Mouse (Mus musculus) neural tube, embryonic 11.5 days (tissue): ENCODE results near the gene Mecom. TPM values are rescaled to one million over a fixed set of nuclear protein-coding genes. Genes with fewer than 3 reads are reported as not detected.
A peak's percentile ranks its signal among the peaks of the same experiment; 100 is the strongest.
"Not testable (repeated sequence)": the region's sequence is repeated elsewhere in the genome, so short reads cannot be mapped to it uniquely, and the experiment has no call there.

Experiments
- ATAC-seq: fragments of 200-750 bp; cut with Nextera tagmentation; 2 replicates; pipeline ENCODE4 v1.8.0; 2017; ENCODE audit warnings: moderate number of reproducible peaks, mild to moderate bottlenecking, moderate TSS enrichment, moderate library complexity; ENCODE audit not compliant: insufficient read depth, low FRiP score, low TSS enrichment
- DNase-seq: peaks from one replicate; pipeline ENCODE4 v3.0.0-alpha.2; 2015; ENCODE audit warnings: low spot score
- H3K27ac ChIP-seq: fragments of 300-500 bp; sonication (generic); 2 replicates; pipeline ENCODE4 v1.5.1; 2014; ENCODE audit warnings: low read depth, mild to moderate bottlenecking, low read length
- H3K27me3 ChIP-seq: fragments of 300-500 bp; sonication (generic); 2 replicates; pipeline ENCODE4 v1.6.1; 2014; ENCODE audit warnings: mild to moderate bottlenecking, low read length, mixed read lengths; ENCODE audit not compliant: control insufficient read depth, insufficient read depth
- H3K36me3 ChIP-seq: fragments of 300-500 bp; sonication (generic); 2 replicates; pipeline ENCODE4 v1.6.1; 2014; ENCODE audit warnings: mild to moderate bottlenecking, low read length, moderate library complexity, mixed read lengths; ENCODE audit not compliant: control insufficient read depth, insufficient read depth
- H3K4me1 ChIP-seq: fragments of 300-500 bp; sonication (generic); 2 replicates; pipeline ENCODE4 v1.6.1; 2014; ENCODE audit warnings: low read length, mixed read lengths; ENCODE audit not compliant: control insufficient read depth, insufficient read depth
- H3K4me2 ChIP-seq: fragments of 300-500 bp; sonication (generic); 2 replicates; pipeline ENCODE4 v1.6.1; 2014; ENCODE audit warnings: low read depth, mild to moderate bottlenecking, moderate library complexity
- H3K4me3 ChIP-seq: fragments of 300-500 bp; sonication (generic); 2 replicates; pipeline ENCODE4 v1.5.1; 2014; ENCODE audit warnings: low read depth, low read length
- H3K9ac ChIP-seq: fragments of 300-500 bp; sonication (generic); 2 replicates; pipeline ENCODE4 v1.6.1; 2014; ENCODE audit warnings: mild to moderate bottlenecking, low read length
- H3K9me3 ChIP-seq: fragments of 300-500 bp; sonication (generic); 2 replicates; pipeline ENCODE4 v1.6.1; 2016; ENCODE audit warnings: low read length; ENCODE audit not compliant: control insufficient read depth
- WGBS: fragments of 180-500 bp; shearing (Covaris S2); extraction: QIAGEN DNeasy Blood & Tissue Kit; methylation state at CpG from one replicate; pipeline ENCODE4 v1.1.7; 2014; 5-methylcytosine and 5-hydroxymethylcytosine counted together
- polyA plus RNA-seq: library from polyadenylated mRNA; unstranded; fragments of >200 nt; fragmentation: Nextera tagmentation; extraction: Ambion mirVana; gene quantifications from 2 replicates; pipeline ENCODE4 v1.2.1, GENCODE M21; 2014

Gene Mecom
- polyA plus RNA-seq, 1 experiment from 2014 or later: 31.8 TPM

- not testable (repeated sequence) for H3K36me3 ChIP-seq, H3K27me3 ChIP-seq, H3K4me3 ChIP-seq, H3K9ac ChIP-seq, H3K4me2 ChIP-seq, ATAC-seq, H3K27ac ChIP-seq, DNase-seq, H3K9me3 ChIP-seq, H3K4me1 ChIP-seq
- WGBS: 84% methylated on average over 6 of the region's 6 CpGs
These were observed 322.6 kb downstream of the Mecom start for GRCm38 (mm10) chr3:30225200-30225599.

- Histone ChIP-seq H3K4me1 (0 out of 2 replicates have a peak, but pooled peaks cover 9% of the 10 kb centered on the region), H3K4me3 (no peak overlapping the region), H3K9ac (no peak overlapping the region), H3K9me3 (no peaks in the 10 kb centered on the region), H3K27ac (no peak overlapping the region), H3K36me3 (no peaks in the 10 kb centered on the region), H3K4me2 (no peak overlapping the region), H3K27me3 (no peaks in the 10 kb centered on the region; the same call in 1 of the 2 replicates)
- DNase-seq (no peak), ATAC-seq (no peak)
- 60% methylated on average over 19 of the region's 19 CpGs for WGBS
These were observed 327.0 kb downstream of the Mecom start for GRCm38 (mm10) chr3:30220701-30221412.

GRCm38 (mm10) chr3:30219891-30220290, 327.9 kb downstream of the Mecom start:
- no peak for DNase-seq
- Histone ChIP-seq H3K27me3 (no peaks in the 10 kb centered on the region; the same call in 1 of the 2 replicates), H3K27ac (no peak overlapping the region), H3K4me2 (peak overlapping the region; percentile 37), H3K4me3 (0 out of 2 replicates have a peak overlapping the region, but pooled peaks have one; percentile 10), H3K4me1 (0 out of 2 replicates have a peak, but pooled peaks cover 9% of the 10 kb centered on the region), H3K36me3 (no peaks in the 10 kb centered on the region), H3K9ac (no peak overlapping the region), H3K9me3 (no peaks in the 10 kb centered on the region)
- ATAC-seq: no peak
- 46% methylated on average over 8 of the region's 8 CpGs for WGBS

- peak; percentile 41; the same call in 1 of the 2 replicates for ATAC-seq
- 0 out of 2 replicates have a peak, but pooled peaks cover 9% of the 10 kb centered on the region for H3K4me1 ChIP-seq
- H3K27ac ChIP-seq: no peak overlapping the region
These were observed 328.5 kb downstream of the Mecom start for GRCm38 (mm10) chr3:30219190-30219884.

GRCm38 (mm10) chr3:30214607-30215006, 333.2 kb downstream of the Mecom start:
- no peak for DNase-seq
- Histone ChIP-seq H3K4me3 (no peak overlapping the region), H3K9ac (no peak overlapping the region), H3K9me3 (no peaks in the 10 kb centered on the region), H3K36me3 (no peaks in the 10 kb centered on the region), H3K4me2 (no peak overlapping the region), H3K27ac (no peak overlapping the region), H3K27me3 (no peaks in the 10 kb centered on the region; the same call in 1 of the 2 replicates), H3K4me1 (0 out of 2 replicates have a peak, but pooled peaks cover 5% of the 10 kb centered on the region)
- no peak for ATAC-seq
- WGBS: 37% methylated on average over 4 of the region's 4 CpGs

More at GRCm38 (mm10) chr3:30219190-30219884, 328.5 kb downstream of the Mecom start:
- H3K36me3 ChIP-seq: no peaks in the 10 kb centered on the region
- H3K27me3 ChIP-seq: no peaks in the 10 kb centered on the region; the same call in 1 of the 2 replicates
- H3K4me3 ChIP-seq: 0 out of 2 replicates have a peak overlapping the region, but pooled peaks have one; percentile 10
- 7% methylated on average over 21 of the region's 21 CpGs for WGBS
- H3K4me2 ChIP-seq: peak overlapping the region; percentile 37
- peak; percentile 39 for DNase-seq
- no peak overlapping the region for H3K9ac ChIP-seq
- H3K9me3 ChIP-seq: no peaks in the 10 kb centered on the region

- DNase-seq (no peak), ATAC-seq (no peak)
- H3K9me3 ChIP-seq: no peaks in the 10 kb centered on the region
- H3K4me2 ChIP-seq: no peak overlapping the region
- H3K27me3 ChIP-seq: no peaks in the 10 kb centered on the region
- no peak overlapping the region for H3K4me3 ChIP-seq
- H3K4me1 ChIP-seq: no peaks in the 10 kb centered on the region
- H3K27ac ChIP-seq: no peak overlapping the region
- 22% methylated on average over 7 of the region's 7 CpGs for WGBS
- H3K36me3 ChIP-seq: no peaks in the 10 kb centered on the region
- H3K9ac ChIP-seq: no peak overlapping the region
These were observed 334.2 kb downstream of the Mecom start for GRCm38 (mm10) chr3:30213540-30214170.

- Histone ChIP-seq H3K9ac (no peak overlapping the region), H3K4me2 (no peak overlapping the region), H3K36me3 (no peaks in the 10 kb centered on the region), H3K4me1 (0 out of 2 replicates have a peak, but pooled peaks cover 3% of the 10 kb centered on the region), H3K9me3 (no peaks in the 10 kb centered on the region), H3K4me3 (no peak overlapping the region), H3K27me3 (no peaks in the 10 kb centered on the region), H3K27ac (no peak overlapping the region)
- 39% methylated on average over 3 of the region's 3 CpGs for WGBS
- ATAC-seq: no peak
- no peak for DNase-seq
These were observed 335.0 kb downstream of the Mecom start for GRCm38 (mm10) chr3:30212802-30213201.

- Histone ChIP-seq H3K4me2 (no peak overlapping the region), H3K9ac (no peak overlapping the region), H3K9me3 (no peaks in the 10 kb centered on the region), H3K4me1 (0 out of 2 replicates have a peak, but pooled peaks cover 3% of the 10 kb centered on the region), H3K27ac (no peak overlapping the region), H3K4me3 (no peak overlapping the region), H3K36me3 (no peaks in the 10 kb centered on the region), H3K27me3 (no peaks in the 10 kb centered on the region)
- ATAC-seq: no peak
- DNase-seq: no peak
These were observed 338.7 kb downstream of the Mecom start for GRCm38 (mm10) chr3:30209131-30209530.
